Mouse (Mus musculus) stomach, embryonic 15.5 days (tissue): ENCODE data around the gene Tex45. TPM values are rescaled to one million over a fixed set of nuclear protein-coding genes. Genes with fewer than 3 reads are reported as not detected.

ENCODE experiments used
- ATAC-seq: fragments of 200-750 bp; cut with Nextera tagmentation; 2 replicates; pipeline ENCODE4 v1.8.0; 2017; ENCODE audit warnings: low read depth, moderate number of reproducible peaks, moderate TSS enrichment; ENCODE audit not compliant: insufficient read depth, low FRiP score
- H3K27ac ChIP-seq: fragments of 300-500 bp; sonication (generic); 2 replicates; pipeline ENCODE4 v1.5.1; 2015; ENCODE audit warnings: mild to moderate bottlenecking, inconsistent platforms
- H3K27me3 ChIP-seq: fragments of 300-500 bp; sonication (generic); replicated peaks from 2 replicates; pipeline ENCODE4 v1.6.1; 2015; ENCODE audit warnings: inconsistent platforms
- H3K36me3 ChIP-seq: fragments of 300-500 bp; sonication (generic); 2 replicates; pipeline ENCODE4 v1.6.1; 2015; ENCODE audit warnings: inconsistent platforms
- H3K4me1 ChIP-seq: fragments of 300-500 bp; sonication (generic); 2 replicates; pipeline ENCODE4 v1.6.1; 2015; ENCODE audit warnings: inconsistent platforms
- H3K4me2 ChIP-seq: fragments of 300-500 bp; sonication (generic); 2 replicates; pipeline ENCODE4 v1.6.1; 2015; ENCODE audit warnings: mild to moderate bottlenecking, inconsistent platforms
- H3K4me3 ChIP-seq: fragments of 300-500 bp; sonication (generic); replicated peaks from 2 replicates; pipeline ENCODE4 v1.5.1; 2015; ENCODE audit warnings: inconsistent platforms
- H3K9ac ChIP-seq: fragments of 300-500 bp; sonication (generic); 2 replicates; pipeline ENCODE4 v1.6.1; 2015; ENCODE audit warnings: inconsistent platforms
- H3K9me3 ChIP-seq: fragments of 300-500 bp; sonication (generic); 2 replicates; pipeline ENCODE4 v1.6.1; 2016; ENCODE audit warnings: inconsistent platforms
- WGBS: fragments of 180-500 bp; shearing (Covaris S2); methylation state at CpG from one replicate; pipeline ENCODE4 v1.1.7; 2015; 5-methylcytosine and 5-hydroxymethylcytosine counted together
- polyA plus RNA-seq: library from polyadenylated mRNA; unstranded; fragments of >200 nt; fragmentation: Nextera tagmentation; extraction: Ambion mirVana; gene quantifications from 2 replicates; pipeline ENCODE4 v1.2.1, GENCODE M21; 2015

Gene Tex45
- polyA plus RNA-seq, 1 experiment from 2014 or later: not detected

GRCm38 (mm10) chr8:3515260-3515671 is 44.6 kb downstream of the Tex45 start, which contains the start of gene Pnpla6:
Gene Pnpla6 (plus strand): TSS chr8:3515384.
- Histone ChIP-seq H3K9me3 (no peaks in the 10 kb centered on the region), H3K4me1 (peaks cover 5% of the 10 kb centered on the region; the same call in 1 of the 2 replicates), H3K9ac (peak within 1 kb of the TSS; percentile 44), H3K27ac (peak within 1 kb of the TSS; percentile 82), H3K4me2 (peak within 1 kb of the TSS; percentile 98), H3K27me3 (no peaks in the 10 kb centered on the region), H3K36me3 (no peaks in the 10 kb centered on the region), H3K4me3 (peak within 1 kb of the TSS; percentile 67)
- peak; percentile 75 for ATAC-seq
- under 1% methylated on average over 25 of the region's 25 CpGs for WGBS

- Histone ChIP-seq H3K27me3 (no peaks in the 10 kb centered on the region), H3K4me3 (peak overlapping the region; percentile 67), H3K27ac (peak overlapping the region; percentile 82), H3K9ac (peak overlapping the region; percentile 44), H3K9me3 (no peaks in the 10 kb centered on the region), H3K4me2 (peak overlapping the region; percentile 98), H3K4me1 (peaks cover 5% of the 10 kb centered on the region; the same call in 1 of the 2 replicates), H3K36me3 (no peaks in the 10 kb centered on the region)
- WGBS: under 1% methylated on average over 25 of the region's 25 CpGs
- peak; percentile 4; the same call in 1 of the 2 replicates for ATAC-seq
These were observed 45.2 kb downstream of the Tex45 start for GRCm38 (mm10) chr8:3515771-3516417.

- Histone ChIP-seq H3K9me3 (no peaks in the 10 kb centered on the region), H3K27me3 (no peaks in the 10 kb centered on the region)
- under 1% methylated on average over 36 of the region's 36 CpGs for WGBS
These were observed 45.9 kb downstream of the Tex45 start for GRCm38 (mm10) chr8:3516450-3517116.

GRCm38 (mm10) chr8:3517117-3517495 is 46.4 kb downstream of the Tex45 start:
- Histone ChIP-seq H3K4me3 (peak overlapping the region; percentile 67), H3K4me1 (peaks cover 5% of the 10 kb centered on the region; the same call in 1 of the 2 replicates), H3K9me3 (no peaks in the 10 kb centered on the region), H3K4me2 (peak overlapping the region; percentile 98), H3K27ac (peak overlapping the region; percentile 82), H3K27me3 (no peaks in the 10 kb centered on the region), H3K9ac (peak overlapping the region; percentile 9; the same call in 1 of the 2 replicates), H3K36me3 (no peaks in the 10 kb centered on the region)
- 4% methylated on average over 16 of the region's 16 CpGs for WGBS
- no peak; the same call in 1 of the 2 replicates for ATAC-seq

More at GRCm38 (mm10) chr8:3516450-3517116, 45.9 kb downstream of the Tex45 start:
- Histone ChIP-seq H3K4me2 (peak overlapping the region; percentile 98), H3K36me3 (no peaks in the 10 kb centered on the region), H3K27ac (peak overlapping the region; percentile 82), H3K4me3 (peak overlapping the region; percentile 67), H3K9ac (peak overlapping the region; percentile 44), H3K4me1 (peaks cover 5% of the 10 kb centered on the region; the same call in 1 of the 2 replicates)
- peak; percentile 85 for ATAC-seq

GRCm38 (mm10) chr8:3522007-3522697 is 51.5 kb downstream of the Tex45 start:
- Histone ChIP-seq H3K36me3 (peaks cover 29% of the 10 kb centered on the region), H3K4me2 (no peak overlapping the region), H3K27me3 (no peaks in the 10 kb centered on the region), H3K27ac (no peak overlapping the region), H3K9me3 (no peaks in the 10 kb centered on the region), H3K4me1 (no peaks in the 10 kb centered on the region; the same call in 1 of the 2 replicates), H3K4me3 (no peak overlapping the region), H3K9ac (no peak overlapping the region)
- 87% methylated on average over 13 of the region's 13 CpGs for WGBS
- ATAC-seq: peak; percentile 92

- no peak overlapping the region for H3K4me2 ChIP-seq
- no peak overlapping the region for H3K9ac ChIP-seq
- H3K9me3 ChIP-seq: no peaks in the 10 kb centered on the region
- no peak overlapping the region for H3K27ac ChIP-seq
- no peaks in the 10 kb centered on the region for H3K4me1 ChIP-seq
- H3K4me3 ChIP-seq: no peak overlapping the region
- ATAC-seq: no peak
- H3K27me3 ChIP-seq: no peaks in the 10 kb centered on the region
- peaks cover 20% of the 10 kb centered on the region for H3K36me3 ChIP-seq
- 85% methylated on average over 5 of the region's 5 CpGs for WGBS
These were observed 60.2 kb downstream of the Tex45 start for GRCm38 (mm10) chr8:3530816-3531215.

GRCm38 (mm10) chr8:3531936-3532335 is 61.3 kb downstream of the Tex45 start:
- WGBS: 94% methylated on average over 18 of the region's 18 CpGs
- no peaks in the 10 kb centered on the region for H3K27me3 ChIP-seq
- no peak overlapping the region for H3K4me2 ChIP-seq
- H3K27ac ChIP-seq: no peak overlapping the region
- no peak overlapping the region for H3K4me3 ChIP-seq
- no peak for ATAC-seq
- H3K36me3 ChIP-seq: peaks cover 16% of the 10 kb centered on the region
- no peaks in the 10 kb centered on the region for H3K9me3 ChIP-seq
- no peak overlapping the region for H3K9ac ChIP-seq
- H3K4me1 ChIP-seq: no peaks in the 10 kb centered on the region

- H3K36me3 ChIP-seq: peaks cover 33% of the 10 kb centered on the region
- H3K4me2 ChIP-seq: no peak overlapping the region
- ATAC-seq: 0 out of 2 replicates have a peak, but pooled peaks have one; percentile 32
- no peaks in the 10 kb centered on the region for H3K27me3 ChIP-seq
- no peak overlapping the region for H3K9ac ChIP-seq
- H3K9me3 ChIP-seq: no peaks in the 10 kb centered on the region
- no peaks in the 10 kb centered on the region for H3K4me1 ChIP-seq
- WGBS: 62% methylated on average over 15 of the region's 15 CpGs
- H3K4me3 ChIP-seq: no peak overlapping the region
- no peak overlapping the region for H3K27ac ChIP-seq
These were observed 65.6 kb downstream of the Tex45 start for GRCm38 (mm10) chr8:3536053-3536841.

Other genes starting within 250 kb of the Tex45 start
- 37.9 and 40.2 TPM in 2 replicates for gene Insr, start 191.2 kb upstream of the Tex45 start, polyA plus RNA-seq
- gene A430078G23Rik, start 117.4 kb upstream of the Tex45 start, polyA plus RNA-seq: 0.71 and 0.79 TPM in 2 replicates
- 9.0 and 10.2 TPM in 2 replicates for gene Arhgef18, start 77.9 kb upstream of the Tex45 start, polyA plus RNA-seq
- gene Pex11g, start 3.2 kb upstream of the Tex45 start, polyA plus RNA-seq: 10.7 and 10.8 TPM in 2 replicates
- gene Zfp358, start 22.3 kb downstream of the Tex45 start, polyA plus RNA-seq: 34.5 and 38.6 TPM in 2 replicates
- gene Mcoln1, start 29.6 kb downstream of the Tex45 start, polyA plus RNA-seq: 47.7 and 48.5 TPM in 2 replicates
- 27.9 and 35.5 TPM in 2 replicates for gene Pnpla6, start 44.5 kb downstream of the Tex45 start, polyA plus RNA-seq
- 1.8 and 2.7 TPM in 2 replicates for gene C330021F23Rik, start 97.1 kb downstream of the Tex45 start, polyA plus RNA-seq
- gene Camsap3, start 116.4 kb downstream of the Tex45 start, polyA plus RNA-seq: 16.7 and 17.2 TPM in 2 replicates
- 48.9 and 49.2 TPM in 2 replicates for gene Xab2, start 150.5 kb downstream of the Tex45 start, polyA plus RNA-seq
- 85.1 and 98.6 TPM in 2 replicates for gene Pet100, start 150.7 kb downstream of the Tex45 start, polyA plus RNA-seq
- gene Pcp2, start 154.7 kb downstream of the Tex45 start, polyA plus RNA-seq: 0.17 TPM in 1 of 2 replicates, not detected in the other
- 105 and 118 TPM in 2 replicates for gene Stxbp2, start 160.1 kb downstream of the Tex45 start, polyA plus RNA-seq
- 0.15 TPM in 1 of 2 replicates, not detected in the other for gene Retn, start 184.9 kb downstream of the Tex45 start, polyA plus RNA-seq
- 2.9 and 3.2 TPM in 2 replicates for gene Mcemp1, start 194.9 kb downstream of the Tex45 start, polyA plus RNA-seq
- gene Fcor, start 201.5 kb downstream of the Tex45 start, polyA plus RNA-seq: 10.3 and 11.3 TPM in 2 replicates
- 35.0 and 36.3 TPM in 2 replicates for gene Trappc5, start 205.4 kb downstream of the Tex45 start, polyA plus RNA-seq
- 0.17 and 0.22 TPM in 2 replicates for gene Fcer2a, start 223.3 kb downstream of the Tex45 start, polyA plus RNA-seq
- 0.35 TPM in 1 of 2 replicates, not detected in the other for gene Clec4g, start 249.8 kb downstream of the Tex45 start, polyA plus RNA-seq